Mouse (Mus musculus) right cerebral cortex, postnatal 36 days (tissue): ENCODE measurements at regions not wholly inside any gene's neighbourhood (a gene's known extent, or its start where the extent isn't known, plus 50 kb on each side); places are given as distances from the start of the nearest gene placed in this dataset.
"Not testable (repeated sequence)": the region's sequence is repeated elsewhere in the genome, so short reads cannot be mapped to it uniquely, and the experiment has no call there.

Experiments
- DNase-seq, 2 experiments: peaks; one replicate each; pipeline ENCODE4 v3.0.0; 2022; ENCODE audit warnings: low spot score in 2 of 2, mixed read lengths in 1 of 2

GRCm38 (mm10) chr12:28922236-28922635 lies 170.6 kb downstream of the Eipr1 start:
- no peak for DNase-seq

GRCm38 (mm10) chr12:28925206-28925605 lies 173.6 kb downstream of the Eipr1 start:
- DNase-seq, result no peak

- no peak for DNase-seq
Observed at GRCm38 (mm10) chr12:28939936-28940335, 188.3 kb downstream of the Eipr1 start.

GRCm38 (mm10) chr12:28948889-28949288 lies 197.3 kb downstream of the Eipr1 start:
- DNase-seq, result no peak

GRCm38 (mm10) chr12:28949307-28949706 lies 197.7 kb downstream of the Eipr1 start:
- DNase-seq, result no peak

- no peak for DNase-seq
Observed at GRCm38 (mm10) chr12:28957155-28957554, 205.6 kb downstream of the Eipr1 start.

- no peak for DNase-seq
Observed at GRCm38 (mm10) chr12:28958661-28959060, 207.1 kb downstream of the Eipr1 start.

GRCm38 (mm10) chr12:28969671-28970379 lies 218.2 kb downstream of the Eipr1 start:
- DNase-seq, result peak; percentile 51 to 64

GRCm38 (mm10) chr12:28974571-28975041 lies 223.0 kb downstream of the Eipr1 start:
- DNase-seq, result peak; percentile 78 to 88

- peak; percentile 39 to 47 for DNase-seq
Observed at GRCm38 (mm10) chr12:28975249-28975648, 223.6 kb downstream of the Eipr1 start.

GRCm38 (mm10) chr12:28979679-28980078 lies 228.1 kb downstream of the Eipr1 start:
- DNase-seq, result no peak

GRCm38 (mm10) chr12:28986214-28986613 lies 234.6 kb downstream of the Eipr1 start:
- no peak for DNase-seq

- DNase-seq, result no peak
Observed at GRCm38 (mm10) chr12:28997474-28998192, 246.0 kb downstream of the Eipr1 start.

GRCm38 (mm10) chr12:28999963-29000451 lies 248.4 kb downstream of the Eipr1 start:
- DNase-seq, result no peak

GRCm38 (mm10) chr12:29004504-29004903 lies 252.9 kb downstream of the Eipr1 start:
- DNase-seq, result no peak

GRCm38 (mm10) chr12:29014601-29015000 lies 263.0 kb downstream of the Eipr1 start:
- DNase-seq, result no peak

GRCm38 (mm10) chr12:29015200-29015862 lies 263.7 kb downstream of the Eipr1 start:
- no peak for DNase-seq

- DNase-seq, result no peak
Observed at GRCm38 (mm10) chr12:29021152-29021551, 269.5 kb downstream of the Eipr1 start.

- DNase-seq, result no peak
Observed at GRCm38 (mm10) chr12:29028171-29028570, 276.6 kb downstream of the Eipr1 start.

GRCm38 (mm10) chr12:29029461-29029860 lies 277.9 kb downstream of the Eipr1 start:
- DNase-seq, result peak; percentile 20 to 32

GRCm38 (mm10) chr12:29046009-29046408 lies 294.4 kb downstream of the Eipr1 start:
- DNase-seq, result no peak

- not testable (repeated sequence) for DNase-seq
Observed at GRCm38 (mm10) chr12:29048596-29048995, 297.0 kb downstream of the Eipr1 start.
